Mouse (Mus musculus): ENCODE measurements around the gene Igtp.
"Not testable (repeated sequence)": the region's sequence is repeated elsewhere in the genome, so short reads cannot be mapped to it uniquely, and the experiment has no call there.

Igtp gene

GRCm38 (mm10) chr11:58213673-58214342 is 14.5 kb downstream of the Igtp start:
- no peak for DNase-seq (ENCODE audit: low read depth)

- DNase-seq (ENCODE audit: low read depth): peak; percentile 91
Observed at GRCm38 (mm10) chr11:58214391-58215048, 15.2 kb downstream of the Igtp start.

GRCm38 (mm10) chr11:58215049-58215430 is 15.7 kb downstream of the Igtp start:
- not testable (repeated sequence) for DNase-seq (ENCODE audit: low read depth)

- DNase-seq (ENCODE audit: low read depth): no peak
Observed at GRCm38 (mm10) chr11:58215814-58216213, 16.5 kb downstream of the Igtp start.

DNA sequence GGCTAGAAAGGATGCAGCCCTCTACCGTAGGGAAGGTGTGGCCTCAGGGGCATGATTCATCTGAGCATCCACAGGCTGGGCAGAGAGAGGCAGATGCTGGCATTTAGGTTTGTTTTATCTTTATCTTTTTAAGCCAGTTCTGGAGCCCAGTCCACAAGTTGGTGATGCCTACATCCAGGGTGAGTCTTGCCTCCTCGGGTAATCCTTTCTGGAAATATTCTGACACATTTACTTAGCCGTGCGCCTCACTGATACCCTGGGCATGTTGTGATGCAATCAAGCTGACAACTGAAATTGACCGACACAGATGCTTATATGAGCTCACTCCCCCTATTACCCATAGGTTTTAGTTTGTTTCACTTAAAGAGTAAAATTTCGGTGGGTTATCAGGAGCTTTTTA is 17.5 kb downstream of the Igtp start:
- no peak for DNase-seq (ENCODE audit: low read depth)

DNA sequence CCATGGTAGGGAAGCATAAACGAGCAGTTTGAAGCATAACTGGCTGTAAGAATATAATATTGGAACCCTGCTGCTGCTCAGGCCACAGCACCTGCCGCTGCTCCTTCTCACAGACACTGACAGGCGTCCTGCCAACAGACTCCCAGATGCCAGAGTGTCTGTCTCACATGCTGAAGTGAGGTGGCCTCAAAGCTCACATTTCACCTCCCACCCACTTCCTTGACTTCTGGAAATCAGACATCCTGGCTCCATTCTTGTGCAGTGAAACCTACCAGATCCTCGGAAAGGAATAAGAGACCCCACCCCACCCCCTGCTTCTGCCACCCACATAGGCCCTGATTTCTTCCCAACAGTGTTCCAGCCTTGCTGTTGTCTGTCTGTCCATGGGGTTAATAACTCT is 24.4 kb downstream of the Igtp start:
- no peak for DNase-seq (ENCODE audit: low read depth)

GRCm38 (mm10) chr11:58224313-58224712 is 25.0 kb downstream of the Igtp start:
- DNase-seq (ENCODE audit: low read depth): no peak

GRCm38 (mm10) chr11:58224872-58225271 is 25.5 kb downstream of the Igtp start:
- DNase-seq (ENCODE audit: low read depth): not testable (repeated sequence)

DNA sequence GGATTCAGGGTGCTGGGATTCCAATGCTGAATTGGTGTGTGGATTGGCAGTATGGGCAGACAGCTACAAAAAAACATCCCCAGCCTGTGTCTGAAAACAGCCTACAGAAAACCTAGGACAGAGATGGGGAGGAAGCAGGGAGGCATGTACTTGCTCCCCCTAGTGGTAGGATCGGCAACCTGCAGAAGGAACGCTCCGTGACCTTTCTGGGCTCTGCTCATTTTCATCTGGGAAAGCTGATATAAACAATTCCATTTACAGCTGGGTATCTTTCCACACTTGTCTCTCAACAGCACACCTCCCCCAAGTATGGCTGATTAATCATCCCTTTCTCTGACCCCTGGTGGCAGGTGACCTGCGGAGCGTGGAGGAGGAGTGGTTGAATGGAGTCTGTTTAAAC is 26.3 kb downstream of the Igtp start:
- DNase-seq (ENCODE audit: low read depth): peak; percentile 87

GRCm38 (mm10) chr11:58226425-58226824 is 27.1 kb downstream of the Igtp start:
- DNase-seq (ENCODE audit: low read depth): no peak

DNA sequence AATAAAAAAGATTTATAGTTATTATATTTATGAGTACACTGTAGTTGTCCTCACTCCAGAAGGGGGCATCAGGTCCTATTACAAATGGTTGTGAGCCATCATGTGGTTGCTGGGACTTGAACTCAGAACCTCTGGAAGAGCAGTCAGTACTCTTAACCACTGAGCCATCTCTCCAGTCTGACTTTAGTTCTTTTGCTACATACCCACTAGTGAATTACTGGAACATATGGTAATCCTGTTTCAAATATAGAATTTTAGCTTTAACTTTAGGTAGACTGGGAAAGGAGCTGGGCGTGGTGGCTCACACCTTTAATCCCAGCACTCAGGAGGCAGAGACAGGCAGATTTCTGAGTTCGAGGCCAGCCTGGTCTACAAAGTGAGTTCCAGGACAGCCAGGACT is 28.7 kb downstream of the Igtp start:
- not testable (repeated sequence) for DNase-seq (ENCODE audit: low read depth)

GRCm38 (mm10) chr11:58230396-58230910 is 31.1 kb downstream of the Igtp start:
- no peak for DNase-seq (ENCODE audit: low read depth)

DNA sequence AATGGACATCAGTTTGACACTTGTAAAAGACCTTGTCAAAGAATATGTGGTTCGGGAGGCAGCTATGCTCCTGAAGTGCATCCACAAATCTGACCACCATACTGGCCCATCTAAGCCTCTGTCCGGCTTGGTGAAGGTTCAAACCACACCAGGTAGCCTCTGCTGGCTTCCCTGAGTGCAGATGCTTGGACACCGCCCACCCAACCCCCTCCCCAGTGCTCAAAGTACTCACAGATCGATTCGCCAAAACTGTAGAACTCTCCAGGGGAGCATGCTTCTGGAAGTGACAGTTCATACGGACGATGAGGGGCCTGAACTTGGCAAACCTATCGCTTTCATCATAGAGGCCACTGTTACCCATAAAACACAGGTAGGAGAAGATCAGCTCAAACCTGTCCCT is 31.8 kb downstream of the Igtp start:
- DNase-seq (ENCODE audit: low read depth): no peak

DNA sequence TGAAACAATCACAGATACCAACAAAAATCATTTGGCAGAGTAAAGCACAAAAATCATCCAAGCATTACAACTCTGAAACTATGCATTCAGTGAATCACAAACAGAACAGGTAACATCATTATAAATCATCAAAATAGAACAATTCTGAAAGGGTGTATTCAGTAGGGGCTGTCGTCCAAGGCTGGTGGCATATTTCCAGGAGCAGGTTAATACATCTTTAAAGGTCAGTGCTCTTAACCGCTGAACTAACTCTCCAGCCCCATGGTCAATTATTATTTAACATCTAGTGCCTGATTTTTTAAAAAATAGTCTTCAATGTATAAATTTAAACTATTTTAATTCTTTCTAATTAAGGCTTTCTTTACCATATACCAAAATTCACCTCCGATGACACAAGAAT is 35.2 kb downstream of the Igtp start:
- not testable (repeated sequence) for DNase-seq (ENCODE audit: low read depth)

GRCm38 (mm10) chr11:58235152-58235551 is 35.8 kb downstream of the Igtp start:
- peak; percentile 69 for DNase-seq (ENCODE audit: low read depth)

- no peak for DNase-seq (ENCODE audit: low read depth)
Observed at GRCm38 (mm10) chr11:58238840-58239791, 39.8 kb downstream of the Igtp start.

- peak; percentile 13 for DNase-seq (ENCODE audit: low read depth)
Observed at GRCm38 (mm10) chr11:58247294-58247693, 47.9 kb downstream of the Igtp start.

- DNase-seq (ENCODE audit: low read depth): no peak
Observed at GRCm38 (mm10) chr11:58249203-58249981, 50.0 kb downstream of the Igtp start.

- DNase-seq (ENCODE audit: low read depth): peak; percentile 22
Observed at GRCm38 (mm10) chr11:58250550-58250949, 51.2 kb downstream of the Igtp start.

GRCm38 (mm10) chr11:58254411-58254810 is 55.1 kb downstream of the Igtp start:
- no peak for DNase-seq (ENCODE audit: low read depth)
